Mouse (Mus musculus) limb, embryonic 10.5 days (tissue): ENCODE data around the gene Gbf1. TPM values are rescaled to one million over a fixed set of nuclear protein-coding genes. Genes with fewer than 3 reads are reported as not detected.
"Not testable (repeated sequence)": the region's sequence is repeated elsewhere in the genome, so short reads cannot be mapped to it uniquely, and the experiment has no call there.

Source experiments
- DNase-seq: peaks from one replicate; pipeline ENCODE4 v3.0.0-alpha.2; 2017; ENCODE audit warnings: low spot score
- H3K27ac ChIP-seq: fragments of 300-500 bp; sonication (generic); 2 replicates; pipeline ENCODE4 v1.5.1; 2016; ENCODE audit warnings: mild to moderate bottlenecking
- H3K27me3 ChIP-seq: fragments of 300-500 bp; sonication (generic); 2 replicates; pipeline ENCODE4 v1.6.1; 2016; ENCODE audit warnings: low read depth, mild to moderate bottlenecking; ENCODE audit not compliant: poor library complexity, severe bottlenecking
- H3K36me3 ChIP-seq: fragments of 300-500 bp; sonication (generic); 2 replicates; pipeline ENCODE4 v1.6.1; 2016; ENCODE audit warnings: mild to moderate bottlenecking, moderate library complexity
- H3K4me1 ChIP-seq: fragments of 300-500 bp; sonication (generic); 2 replicates; pipeline ENCODE4 v1.6.1; 2016
- H3K4me3 ChIP-seq: fragments of 300-500 bp; sonication (generic); 2 replicates; pipeline ENCODE4 v1.5.1; 2016; ENCODE audit warnings: mild to moderate bottlenecking, moderate library complexity
- H3K9me3 ChIP-seq: fragments of 300-500 bp; sonication (generic); replicated peaks from 2 replicates; pipeline ENCODE4 v1.6.1; 2016; ENCODE audit warnings: mild to moderate bottlenecking
- WGBS: fragments of 180-500 bp; shearing (Covaris S2); methylation state at CpG from one replicate; pipeline ENCODE4 v1.1.7; 2016; 5-methylcytosine and 5-hydroxymethylcytosine counted together
- polyA plus RNA-seq: library from polyadenylated mRNA; unstranded; fragments of >200 nt; fragmentation: Nextera tagmentation; extraction: Ambion mirVana; gene quantifications from 2 replicates; pipeline ENCODE4 v1.2.1, GENCODE M21; 2016

Gene Gbf1
- polyA plus RNA-seq, 1 experiment from 2014 or later = 47.8 TPM

- Histone ChIP-seq H3K9me3 (no peaks in the 10 kb centered on the region), H3K36me3 (no peaks in the 10 kb centered on the region), H3K27ac (no peak overlapping the region), H3K4me1 (peaks cover 11% of the 10 kb centered on the region), H3K4me3 (no peak overlapping the region), H3K27me3 (no peaks in the 10 kb centered on the region)
- no peak for DNase-seq
Observed at GRCm38 (mm10) chr19:46210951-46211350, 58.6 kb downstream of the Gbf1 start.

DNA sequence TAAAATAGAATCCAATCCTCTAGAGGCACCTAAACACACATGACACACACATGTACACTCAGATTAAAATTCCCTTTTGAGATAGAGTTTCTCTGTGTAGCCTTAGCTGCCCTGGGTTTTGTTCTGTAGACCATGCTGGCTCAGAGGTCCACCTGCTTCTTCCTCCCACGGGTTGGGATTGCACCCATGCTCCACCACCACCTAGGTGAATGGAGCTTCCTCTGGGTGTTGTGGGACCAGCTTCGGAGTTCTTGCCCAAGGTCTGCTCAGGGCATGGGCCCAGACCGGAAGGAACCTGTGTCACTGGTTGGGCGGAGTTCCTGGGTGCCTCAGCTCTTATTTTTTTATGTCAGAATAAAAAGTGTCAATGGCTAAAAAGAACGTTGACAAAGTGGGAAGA, 62.2 kb downstream of the Gbf1 start:
- DNase-seq = no peak
- Histone ChIP-seq H3K4me3 (no peak overlapping the region), H3K4me1 (peaks cover 11% of the 10 kb centered on the region), H3K36me3 (no peaks in the 10 kb centered on the region), H3K9me3 (no peaks in the 10 kb centered on the region), H3K27ac (no peak overlapping the region), H3K27me3 (no peaks in the 10 kb centered on the region)
- 86% methylated on average over 5 of the region's 5 CpGs for WGBS

DNA sequence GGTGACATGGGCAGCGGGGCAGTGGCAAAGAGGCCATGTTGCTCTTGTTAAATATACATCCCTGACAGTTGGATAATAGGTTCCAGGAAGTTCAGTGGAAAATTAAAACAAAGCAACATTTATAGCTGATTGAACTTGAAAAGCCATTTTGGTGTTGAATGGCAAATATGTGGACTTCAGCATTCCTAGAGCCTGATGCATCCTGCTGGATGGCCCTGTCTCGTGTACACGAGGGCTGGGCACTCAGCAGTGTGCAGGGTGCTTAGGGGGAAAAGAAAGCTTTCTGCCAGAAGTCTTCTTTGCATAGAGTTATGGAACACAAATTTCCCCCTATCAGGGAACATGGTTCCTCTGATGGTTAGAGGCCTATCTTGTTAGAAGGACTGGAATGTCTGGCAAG, 63.1 kb downstream of the Gbf1 start:
- no peaks in the 10 kb centered on the region for H3K27me3 ChIP-seq
- DNase-seq = no peak
- H3K36me3 ChIP-seq = no peaks in the 10 kb centered on the region
- peaks cover 11% of the 10 kb centered on the region for H3K4me1 ChIP-seq
- H3K9me3 ChIP-seq = no peaks in the 10 kb centered on the region
- WGBS = 62% methylated on average over 3 of the region's 3 CpGs
- no peak overlapping the region for H3K27ac ChIP-seq
- no peak overlapping the region for H3K4me3 ChIP-seq

DNA sequence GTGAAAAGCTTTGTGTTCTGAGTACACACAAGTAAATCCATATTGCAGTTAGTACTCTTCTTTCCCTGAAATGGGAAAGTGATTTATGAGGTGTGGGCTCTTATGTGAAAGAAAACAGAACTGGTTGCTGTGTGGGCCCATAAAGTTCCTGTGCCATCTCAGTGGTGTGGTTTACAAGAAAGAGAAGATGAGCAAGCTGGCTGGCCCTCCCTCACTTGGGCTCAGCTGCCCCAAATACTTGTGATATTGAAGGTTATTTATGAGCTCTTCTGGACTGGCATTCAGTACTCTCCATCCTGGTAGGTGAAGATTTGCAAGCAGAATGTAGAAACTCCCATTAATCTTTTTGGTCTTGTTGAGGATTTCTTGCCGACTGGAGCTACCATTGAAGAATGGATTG, 64.4 kb downstream of the Gbf1 start:
- no peak overlapping the region for H3K27ac ChIP-seq
- no peak overlapping the region for H3K4me3 ChIP-seq
- 72% methylated on average over 1 of the region's 1 CpGs for WGBS
- no peaks in the 10 kb centered on the region for H3K9me3 ChIP-seq
- no peaks in the 10 kb centered on the region for H3K36me3 ChIP-seq
- no peaks in the 10 kb centered on the region for H3K27me3 ChIP-seq
- peaks cover 11% of the 10 kb centered on the region for H3K4me1 ChIP-seq
- no peak for DNase-seq

DNA sequence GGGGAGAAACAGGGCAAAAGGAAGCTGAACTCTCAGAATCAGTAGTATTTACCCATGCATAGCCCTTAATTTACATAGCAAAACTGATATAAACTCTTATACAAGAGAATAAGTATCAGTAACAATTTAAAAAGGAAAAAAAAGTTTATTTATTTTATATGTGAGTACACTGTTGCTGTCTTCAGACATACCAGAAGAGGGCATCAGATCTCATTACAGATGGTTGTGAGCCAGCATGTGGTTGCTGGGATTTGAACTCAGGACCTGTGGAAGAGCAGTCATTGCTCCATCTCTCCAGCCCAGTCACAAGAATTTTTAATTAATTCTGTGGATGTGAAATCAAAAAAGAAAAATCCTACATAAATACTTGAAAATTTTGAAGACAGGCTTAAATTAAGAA, 65.0 kb downstream of the Gbf1 start:
- H3K4me3 ChIP-seq, H3K36me3 ChIP-seq, H3K9me3 ChIP-seq, H3K27ac ChIP-seq, H3K27me3 ChIP-seq, DNase-seq: not testable (repeated sequence)
- peaks cover 11% of the 10 kb centered on the region for H3K4me1 ChIP-seq

DNA sequence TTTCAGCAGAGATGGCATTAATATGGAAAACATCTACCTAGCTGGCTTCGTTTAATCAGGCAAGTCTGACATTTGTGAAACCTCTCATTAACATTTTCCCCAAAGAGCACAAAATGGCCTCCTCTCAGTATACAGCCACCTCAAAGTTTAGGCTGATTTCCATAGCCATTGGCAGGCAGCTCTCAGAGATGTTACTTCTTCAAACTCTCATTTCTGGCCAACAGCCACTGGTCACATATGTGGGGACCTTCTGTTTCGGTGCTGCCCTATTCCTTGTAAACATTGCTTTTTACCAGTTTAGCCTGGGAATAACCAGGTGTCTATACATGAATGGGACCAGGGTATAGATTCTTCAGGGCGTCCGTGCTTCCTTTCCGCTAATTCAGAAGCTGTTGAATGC, 67.8 kb downstream of the Gbf1 start:
- H3K4me3 ChIP-seq = no peak overlapping the region
- H3K4me1 ChIP-seq = peaks cover 5% of the 10 kb centered on the region
- H3K27me3 ChIP-seq = no peaks in the 10 kb centered on the region
- no peak overlapping the region for H3K27ac ChIP-seq
- no peaks in the 10 kb centered on the region for H3K36me3 ChIP-seq
- no peak for DNase-seq
- WGBS = 89% methylated on average over 5 of the region's 5 CpGs
- no peaks in the 10 kb centered on the region for H3K9me3 ChIP-seq

DNA sequence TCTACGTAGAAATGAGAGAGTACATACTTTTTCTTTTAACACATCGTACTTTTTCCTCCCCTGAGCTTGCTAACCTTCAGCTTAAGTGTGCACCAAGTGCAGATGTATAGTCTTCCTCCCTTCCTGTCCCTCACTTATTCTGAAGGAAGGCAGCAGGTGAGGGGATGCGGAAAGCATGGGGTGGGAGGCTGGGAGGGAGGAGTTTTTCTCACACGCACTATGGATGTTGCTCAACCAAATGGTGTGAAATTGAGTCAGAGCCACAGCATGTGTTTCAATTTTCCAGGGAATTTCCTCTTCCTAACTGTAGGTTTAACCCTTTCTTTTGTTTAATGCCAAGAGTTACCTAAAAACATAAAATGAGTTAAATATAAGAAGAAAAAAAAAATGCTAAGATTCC, 70.8 kb downstream of the Gbf1 start:
- Histone ChIP-seq H3K36me3 (no peaks in the 10 kb centered on the region), H3K4me1 (no peaks in the 10 kb centered on the region), H3K27me3 (no peaks in the 10 kb centered on the region), H3K4me3 (no peak overlapping the region), H3K27ac (no peak overlapping the region), H3K9me3 (no peaks in the 10 kb centered on the region)
- whole genome bisulfite sequencing = 82% methylated on average over 4 of the region's 4 CpGs
- no peak for DNase-seq

- Histone ChIP-seq H3K27me3 (no peaks in the 10 kb centered on the region), H3K4me3 (no peak overlapping the region), H3K36me3 (peaks cover 4% of the 10 kb centered on the region), H3K9me3 (no peaks in the 10 kb centered on the region), H3K4me1 (no peaks in the 10 kb centered on the region), H3K27ac (no peak overlapping the region)
- DNase-seq = no peak
- WGBS = 96% methylated on average over 2 of the region's 2 CpGs
Observed at GRCm38 (mm10) chr19:46224882-46225281, 72.6 kb downstream of the Gbf1 start.

GRCm38 (mm10) chr19:46225506-46225905, 73.2 kb downstream of the Gbf1 start:
- DNase-seq = no peak
- WGBS = 76% methylated on average over 4 of the region's 4 CpGs
- Histone ChIP-seq H3K27me3 (no peaks in the 10 kb centered on the region), H3K36me3 (peaks cover 4% of the 10 kb centered on the region), H3K4me3 (no peak overlapping the region), H3K4me1 (no peaks in the 10 kb centered on the region), H3K27ac (no peak overlapping the region), H3K9me3 (no peaks in the 10 kb centered on the region)

- Histone ChIP-seq H3K36me3 (peaks cover 4% of the 10 kb centered on the region), H3K9me3 (no peaks in the 10 kb centered on the region), H3K27ac (no peak overlapping the region), H3K4me1 (no peaks in the 10 kb centered on the region), H3K4me3 (no peak overlapping the region), H3K27me3 (no peaks in the 10 kb centered on the region)
- no peak for DNase-seq
- 83% methylated on average over 3 of the region's 3 CpGs for WGBS
Observed at GRCm38 (mm10) chr19:46226295-46226694, 74.0 kb downstream of the Gbf1 start.

DNA sequence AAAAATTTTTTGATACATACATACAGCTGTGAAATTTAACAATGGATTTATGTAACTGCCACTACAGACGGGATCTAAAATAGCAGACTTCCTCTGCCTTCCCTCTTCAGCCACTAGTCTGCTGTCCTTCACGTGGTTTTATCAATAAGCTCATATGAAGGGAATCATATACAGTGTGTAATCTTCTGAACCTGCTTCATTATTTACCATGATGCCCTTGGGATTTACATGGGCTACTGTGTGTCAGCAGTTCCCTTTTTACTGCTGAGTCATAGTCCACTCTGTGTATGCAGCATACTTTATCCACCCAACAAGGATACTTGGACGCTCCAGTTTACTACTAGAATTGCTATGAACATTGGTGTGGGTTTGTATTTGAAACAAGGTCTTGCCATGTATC, 75.0 kb downstream of the Gbf1 start:
- no peaks in the 10 kb centered on the region for H3K9me3 ChIP-seq
- no peak for DNase-seq
- 93% methylated on average over 3 of the region's 3 CpGs for WGBS
- peaks cover 4% of the 10 kb centered on the region for H3K36me3 ChIP-seq
- no peak overlapping the region for H3K27ac ChIP-seq
- H3K4me3 ChIP-seq = no peak overlapping the region
- no peaks in the 10 kb centered on the region for H3K4me1 ChIP-seq
- H3K27me3 ChIP-seq = no peaks in the 10 kb centered on the region

- Histone ChIP-seq H3K27ac (no peak overlapping the region), H3K27me3 (no peaks in the 10 kb centered on the region), H3K4me1 (0 out of 2 replicates have a peak, but pooled peaks cover 2% of the 10 kb centered on the region), H3K4me3 (no peak overlapping the region), H3K9me3 (no peaks in the 10 kb centered on the region), H3K36me3 (peaks cover 4% of the 10 kb centered on the region; the same call in 1 of the 2 replicates)
- WGBS = 83% methylated on average over 2 of the region's 2 CpGs
- no peak for DNase-seq
Observed at GRCm38 (mm10) chr19:46234450-46234849, 82.1 kb downstream of the Gbf1 start.

- no peak for DNase-seq
- H3K9me3 ChIP-seq = no peaks in the 10 kb centered on the region
- H3K4me3 ChIP-seq = no peak overlapping the region
- no peaks in the 10 kb centered on the region for H3K27me3 ChIP-seq
- peaks cover 4% of the 10 kb centered on the region; the same call in 1 of the 2 replicates for H3K36me3 ChIP-seq
- WGBS = 86% methylated on average over 5 of the region's 5 CpGs
- peaks cover 16% of the 10 kb centered on the region for H3K4me1 ChIP-seq
- no peak overlapping the region for H3K27ac ChIP-seq
Observed at GRCm38 (mm10) chr19:46236658-46237057, 84.3 kb downstream of the Gbf1 start.

DNA sequence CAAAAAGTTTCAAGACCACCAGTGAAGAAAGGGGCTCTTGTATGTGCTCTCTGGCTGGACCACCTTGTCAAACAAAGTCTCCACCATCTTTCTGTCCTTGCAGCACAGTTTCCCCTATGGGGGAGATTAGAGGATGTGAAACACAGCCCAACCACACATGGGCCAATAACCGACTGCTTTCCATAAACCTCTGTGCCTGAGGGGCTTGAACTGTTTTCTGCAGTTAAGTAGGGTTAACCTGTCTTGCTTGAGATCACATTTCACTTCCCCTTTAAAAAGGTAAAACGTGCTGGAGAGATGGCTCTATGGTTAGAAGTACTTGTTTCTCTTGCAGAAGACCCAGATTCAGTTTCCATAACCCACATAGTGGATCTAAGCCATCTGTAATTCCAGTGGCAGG, 87.9 kb downstream of the Gbf1 start:
- Histone ChIP-seq H3K27ac (no peak overlapping the region), H3K27me3 (no peaks in the 10 kb centered on the region), H3K9me3 (no peaks in the 10 kb centered on the region), H3K36me3 (no peaks in the 10 kb centered on the region), H3K4me1 (peaks cover 18% of the 10 kb centered on the region), H3K4me3 (no peak overlapping the region)
- WGBS = 48% methylated on average over 2 of the region's 2 CpGs
- no peak for DNase-seq
